Mouse (Mus musculus) kidney, embryonic 15.5 days (tissue): Measurements from ENCODE around the gene Ruvbl2. TPM values are rescaled to one million over a fixed set of nuclear protein-coding genes. Genes with fewer than 3 reads are reported as not detected.

Source experiments
- ATAC-seq: fragments of 200-750 bp; cut with Nextera tagmentation; replicated peaks from 2 replicates; pipeline ENCODE4 v1.8.0; 2017; ENCODE audit warnings: moderate TSS enrichment; ENCODE audit not compliant: low FRiP score
- H3K27ac ChIP-seq: fragments of 300-500 bp; sonication (generic); 2 replicates; pipeline ENCODE4 v1.5.1; 2015; ENCODE audit warnings: mild to moderate bottlenecking, inconsistent platforms
- H3K27me3 ChIP-seq: fragments of 300-500 bp; sonication (generic); 2 replicates; pipeline ENCODE4 v1.6.1; 2015; ENCODE audit warnings: inconsistent platforms
- H3K36me3 ChIP-seq: fragments of 300-500 bp; sonication (generic); 2 replicates; pipeline ENCODE4 v1.6.1; 2015; ENCODE audit warnings: inconsistent platforms
- H3K4me1 ChIP-seq: fragments of 300-500 bp; sonication (generic); 2 replicates; pipeline ENCODE4 v1.6.1; 2015; ENCODE audit warnings: inconsistent platforms
- H3K4me2 ChIP-seq: fragments of 300-500 bp; sonication (generic); 2 replicates; pipeline ENCODE4 v1.6.1; 2015; ENCODE audit warnings: moderate library complexity, mild to moderate bottlenecking, inconsistent platforms
- H3K4me3 ChIP-seq: fragments of 300-500 bp; sonication (generic); replicated peaks from 2 replicates; pipeline ENCODE4 v1.5.1; 2015; ENCODE audit warnings: mild to moderate bottlenecking, inconsistent platforms
- H3K9ac ChIP-seq: fragments of 300-500 bp; sonication (generic); 2 replicates; pipeline ENCODE4 v1.6.1; 2015; ENCODE audit warnings: mild to moderate bottlenecking, inconsistent platforms
- H3K9me3 ChIP-seq: fragments of 300-500 bp; sonication (generic); replicated peaks from 2 replicates; pipeline ENCODE4 v1.6.1; 2016; ENCODE audit warnings: inconsistent platforms
- WGBS: fragments of 180-500 bp; shearing (Covaris S2); methylation state at CpG from one replicate; pipeline ENCODE4 v1.1.7; 2015; ENCODE audit warnings: mixed read lengths; 5-methylcytosine and 5-hydroxymethylcytosine counted together
- microRNA-seq: library from miRNA; unstranded; fragments of <30 nt; microRNA quantifications from one replicate; pipeline ENCODE4, GENCODE M21; 2016
- polyA plus RNA-seq: library from polyadenylated mRNA; unstranded; fragments of >200 nt; fragmentation: Nextera tagmentation; extraction: Ambion mirVana; gene quantifications from 2 replicates; pipeline ENCODE4 v1.2.1, GENCODE M21; 2015

The Ruvbl2 gene
- polyA plus RNA-seq, 1 experiment from 2014 or later: 165 TPM

GRCm38 (mm10) chr7:45374620-45375019, 63.3 kb downstream of the Ruvbl2 start:
- Histone ChIP-seq H3K4me2 (no peak overlapping the region), H3K9me3 (no peaks in the 10 kb centered on the region), H3K36me3 (peaks cover 72% of the 10 kb centered on the region), H3K27me3 (peaks cover 6% of the 10 kb centered on the region), H3K4me3 (no peak overlapping the region), H3K9ac (no peak overlapping the region), H3K27ac (no peak overlapping the region), H3K4me1 (peaks cover 16% of the 10 kb centered on the region)
- WGBS: 90% methylated on average over 8 of the region's 8 CpGs
- ATAC-seq: no peak

- H3K36me3 ChIP-seq: peaks cover 50% of the 10 kb centered on the region
Measured at GRCm38 (mm10) chr7:45372371-45372770, 65.5 kb downstream of the Ruvbl2 start.

More at GRCm38 (mm10) chr7:45372371-45372770, 65.5 kb downstream of the Ruvbl2 start:
- ATAC-seq: no peak
- peaks cover 25% of the 10 kb centered on the region for H3K27me3 ChIP-seq
- no peak overlapping the region for H3K4me2 ChIP-seq
- H3K4me1 ChIP-seq: peaks cover 27% of the 10 kb centered on the region
- H3K9me3 ChIP-seq: no peaks in the 10 kb centered on the region
- no peak overlapping the region for H3K27ac ChIP-seq
- H3K9ac ChIP-seq: no peak overlapping the region
- no peak overlapping the region for H3K4me3 ChIP-seq
- 78% methylated on average over 5 of the region's 5 CpGs for WGBS

Small RNAs within 50 kb of the gene (microRNA-seq; reads per million reads assigned to microRNA genes)
- not detected for gene Gm22133

Other genes with a start within 250 kb of the Ruvbl2 start
- gene Ccdc155, start 233.2 kb downstream of the Ruvbl2 start, polyA plus RNA-seq: 0.78 and 1.1 TPM in 2 replicates
- gene Dkkl1, start 225.9 kb downstream of the Ruvbl2 start, polyA plus RNA-seq: 0.97 and 1.4 TPM in 2 replicates
- gene Tead2, start 222.3 kb downstream of the Ruvbl2 start, polyA plus RNA-seq: 196 and 207 TPM in 2 replicates
- 1.2 and 2.4 TPM in 2 replicates for gene Cd37, start 199.0 kb downstream of the Ruvbl2 start, polyA plus RNA-seq
- 0.10 and 0.23 TPM in 2 replicates for gene Slc6a16, start 197.0 kb downstream of the Ruvbl2 start, polyA plus RNA-seq
- not detected in 2 replicates for gene Slc6a21, start 160.6 kb downstream of the Ruvbl2 start, polyA plus RNA-seq
- 17.4 and 19.0 TPM in 2 replicates for gene Trpm4, start 104.3 kb downstream of the Ruvbl2 start, polyA plus RNA-seq
- gene Hrc, start 102.8 kb downstream of the Ruvbl2 start, polyA plus RNA-seq: 2.1 and 2.5 TPM in 2 replicates
- gene Ppfia3, start 71.1 kb downstream of the Ruvbl2 start, polyA plus RNA-seq: 6.7 and 7.5 TPM in 2 replicates
- 0.41 and 0.96 TPM in 2 replicates for gene Lin7b, start 67.5 kb downstream of the Ruvbl2 start, polyA plus RNA-seq
- 225 and 242 TPM in 2 replicates for gene Snrnp70, start 42.4 kb downstream of the Ruvbl2 start, polyA plus RNA-seq
- gene Kcna7, start 32.4 kb downstream of the Ruvbl2 start, polyA plus RNA-seq: not detected in 2 replicates
- gene Ntf5, start 24.4 kb downstream of the Ruvbl2 start, polyA plus RNA-seq: 1.1 and 1.4 TPM in 2 replicates
- not detected in 2 replicates for gene Lhb, start 17.3 kb downstream of the Ruvbl2 start, polyA plus RNA-seq
- 37.6 and 40.8 TPM in 2 replicates for gene Gys1, start 3.3 kb downstream of the Ruvbl2 start, polyA plus RNA-seq
- gene Ftl1, start 21.8 kb upstream of the Ruvbl2 start, polyA plus RNA-seq: 4,509 and 4,690 TPM in 2 replicates
- 184 and 195 TPM in 2 replicates for gene Bax, start 28.8 kb upstream of the Ruvbl2 start, polyA plus RNA-seq
- 1.0 and 1.1 TPM in 2 replicates for gene Tulp2, start 43.8 kb upstream of the Ruvbl2 start, polyA plus RNA-seq
- not detected in 2 replicates for gene Gm45808, start 48.7 kb upstream of the Ruvbl2 start, polyA plus RNA-seq
- gene Dhdh, start 50.7 kb upstream of the Ruvbl2 start, polyA plus RNA-seq: 3.3 and 3.5 TPM in 2 replicates
- 221 and 252 TPM in 2 replicates for gene Nucb1, start 72.3 kb upstream of the Ruvbl2 start, polyA plus RNA-seq
- gene Ppp1r15a, start 88.2 kb upstream of the Ruvbl2 start, polyA plus RNA-seq: 18.6 and 24.7 TPM in 2 replicates
- 4.5 and 5.1 TPM in 2 replicates for gene Plekha4, start 88.2 kb upstream of the Ruvbl2 start, polyA plus RNA-seq
- gene Hsd17b14, start 116.8 kb upstream of the Ruvbl2 start, polyA plus RNA-seq: 11.8 and 14.8 TPM in 2 replicates
- gene Bcat2, start 132.1 kb upstream of the Ruvbl2 start, polyA plus RNA-seq: 75.4 and 78.5 TPM in 2 replicates
- gene Fgf21, start 177.4 kb upstream of the Ruvbl2 start, polyA plus RNA-seq: 0.32 TPM in 1 of 2 replicates, not detected in the other
- gene Fut1, start 179.2 kb upstream of the Ruvbl2 start, polyA plus RNA-seq: 0.06 and 0.21 TPM in 2 replicates
- gene Izumo1, start 183.7 kb upstream of the Ruvbl2 start, polyA plus RNA-seq: 0.14 and 0.17 TPM in 2 replicates
- gene Rasip1, start 189.4 kb upstream of the Ruvbl2 start, polyA plus RNA-seq: 16.1 and 18.0 TPM in 2 replicates
- 7.5 and 9.0 TPM in 2 replicates for gene Mamstr, start 201.9 kb upstream of the Ruvbl2 start, polyA plus RNA-seq
- gene Fut2, start 228.3 kb upstream of the Ruvbl2 start, polyA plus RNA-seq: 0.42 and 3.7 TPM in 2 replicates
- 0.21 and 0.24 TPM in 2 replicates for gene Ntn5, start 245.9 kb upstream of the Ruvbl2 start, polyA plus RNA-seq